Mouse (Mus musculus) lung, adult 2 months (tissue): ENCODE data around the gene Cep55. TPM values are rescaled to one million over a fixed set of nuclear protein-coding genes. Genes with fewer than 3 reads are reported as not detected.

Experiments
- DNase-seq: peaks from one replicate; pipeline ENCODE4 v3.0.0; 2022
- H3K4me1 ChIP-seq: fragments of 200-500 bp; 2 replicates; pipeline ENCODE4 v1.6.1; 2011; ENCODE audit warnings: low read length; ENCODE audit not compliant: control insufficient read depth, insufficient read depth
- H3K4me3 ChIP-seq: fragments of 200-500 bp; replicated peaks from 2 replicates; pipeline ENCODE3; 2011; ENCODE audit warnings: low read depth, mild to moderate bottlenecking, control low read depth, low read length; ENCODE audit errors: extremely low read depth
- CTCF ChIP-seq: fragments of 200-500 bp; IDR thresholded peaks from 2 replicates; pipeline ENCODE4 v1.5.1; 2011; ENCODE audit warnings: mild to moderate bottlenecking, low read length, control low read depth; ENCODE audit not compliant: insufficient read depth
- POLR2A ChIP-seq: fragments of 200-500 bp; IDR thresholded peaks from 2 replicates; pipeline ENCODE4 v1.6.1; 2011; ENCODE audit warnings: low read depth, mild to moderate bottlenecking, control low read depth, low read length, borderline replicate concordance; ENCODE audit errors: extremely low read depth
- WGBS: fragments of 180-500 bp; shearing (Covaris S2); methylation state at CpG from one replicate; pipeline ENCODE4 v1.1.7; 2018; 5-methylcytosine and 5-hydroxymethylcytosine counted together
- polyA plus RNA-seq: library from polyadenylated mRNA; depleted of rRNA; stranded (reverse); fragments of >200 nt; gene quantifications from 2 replicates; pipeline ENCODE4 v1.2.3, GENCODE M21; 2012

Cep55 gene
- polyA plus RNA-seq, 1 experiment, result 0.40 TPM

- no peak for TF ChIP-seq POLR2A
- TF ChIP-seq CTCF, result no peak
- DNase-seq, result no peak
- Histone ChIP-seq H3K4me3 (no peak overlapping the region), H3K4me1 (peaks cover 21% of the 10 kb centered on the region)
- 28% methylated on average over 2 of the region's 2 CpGs for WGBS
Observed at GRCm38 (mm10) chr19:38035766-38036165, 19.0 kb upstream of the Cep55 start.

GRCm38 (mm10) chr19:38038267-38038666, 16.5 kb upstream of the Cep55 start:
- TF ChIP-seq POLR2A (no peak), CTCF (no peak)
- no peak overlapping the region for H3K4me3 ChIP-seq
- WGBS, result 26% methylated on average over 2 of the region's 2 CpGs
- no peak for DNase-seq
- H3K4me1 ChIP-seq, result peaks cover 23% of the 10 kb centered on the region

- 2% methylated on average over 5 of the region's 5 CpGs for WGBS
- TF ChIP-seq CTCF (no peak), POLR2A (no peak)
- peaks cover 18% of the 10 kb centered on the region for H3K4me1 ChIP-seq
- peak; percentile 56 for DNase-seq
- peak overlapping the region; percentile 54 for H3K4me3 ChIP-seq
Observed at GRCm38 (mm10) chr19:38042261-38042722, 12.5 kb upstream of the Cep55 start.

- peaks cover 9% of the 10 kb centered on the region for H3K4me1 ChIP-seq
- 1% methylated on average over 28 of the region's 28 CpGs for WGBS
- peak within 1 kb of the TSS; percentile 54 for H3K4me3 ChIP-seq
- peak; percentile 73 for DNase-seq
- TF ChIP-seq POLR2A (peak; percentile 52; the same call in 1 of the 2 replicates), CTCF (no peak)
Observed at GRCm38 (mm10) chr19:38043281-38043981, 11.4 kb upstream of the Cep55 start, which contains the start of gene Myof. Myof (minus strand) TSS chr19:38043577.

- WGBS, result 87% methylated on average over 3 of the region's 3 CpGs
- TF ChIP-seq CTCF (no peak), POLR2A (no peak)
- no peak overlapping the region for H3K4me3 ChIP-seq
- no peak for DNase-seq
- H3K4me1 ChIP-seq, result peaks cover 5% of the 10 kb centered on the region
Observed at GRCm38 (mm10) chr19:38045198-38045597, 9.6 kb upstream of the Cep55 start.

GRCm38 (mm10) chr19:38049686-38050085, 5.1 kb upstream of the Cep55 start:
- no peak for DNase-seq
- 91% methylated on average over 1 of the region's 1 CpGs for WGBS
- TF ChIP-seq POLR2A, result no peak
- TF ChIP-seq CTCF, result no peak
- H3K4me1 ChIP-seq, result peaks cover 5% of the 10 kb centered on the region; the same call in 1 of the 2 replicates
- H3K4me3 ChIP-seq, result no peak overlapping the region

GRCm38 (mm10) chr19:38053227-38054041, 1.4 kb upstream of the Cep55 start:
- Histone ChIP-seq H3K4me3 (peak overlapping the region; percentile 5), H3K4me1 (peaks cover 5% of the 10 kb centered on the region; the same call in 1 of the 2 replicates)
- no peak for DNase-seq
- WGBS, result 18% methylated on average over 8 of the region's 8 CpGs
- TF ChIP-seq POLR2A (no peak), CTCF (0 out of 2 replicates have a peak, but pooled peaks have one; percentile 32)

- H3K4me3 ChIP-seq, result peak overlapping the region; percentile 80
- peak; percentile 84 for DNase-seq
- TF ChIP-seq POLR2A (0 out of 2 replicates have a peak, but pooled peaks have one; percentile 42), CTCF (no peak)
- H3K4me1 ChIP-seq, result peaks cover 5% of the 10 kb centered on the region; the same call in 1 of the 2 replicates
- under 1% methylated on average over 21 of the region's 23 CpGs for WGBS
Observed at GRCm38 (mm10) chr19:38054149-38054719, 577 bp upstream of the Cep55 start.

GRCm38 (mm10) chr19:38055798-38056197, 987 bp downstream of the Cep55 start:
- DNase-seq, result no peak
- WGBS, result 9% methylated on average over 6 of the region's 6 CpGs
- Histone ChIP-seq H3K4me3 (no peak overlapping the region), H3K4me1 (peaks cover 5% of the 10 kb centered on the region; the same call in 1 of the 2 replicates)
- no peak for TF ChIP-seq CTCF
- no peak for TF ChIP-seq POLR2A
